Mouse (Mus musculus) heart, embryonic 11.5 days (tissue): ENCODE results near the gene Fbxl3. TPM values are rescaled to one million over a fixed set of nuclear protein-coding genes. Genes with fewer than 3 reads are reported as not detected.

Experiments used
- ATAC-seq: fragments of 200-750 bp; cut with Nextera tagmentation; replicated peaks from 2 replicates; pipeline ENCODE4 v1.8.0; 2017; ENCODE audit warnings: moderate library complexity; ENCODE audit not compliant: insufficient number of reproducible peaks, low FRiP score, low TSS enrichment
- H3K27ac ChIP-seq: fragments of 300-500 bp; sonication (generic); 2 replicates; pipeline ENCODE4 v1.5.1; 2014; ENCODE audit warnings: mild to moderate bottlenecking, low read depth, low read length
- H3K27me3 ChIP-seq: fragments of 300-500 bp; sonication (generic); 2 replicates; pipeline ENCODE4 v1.6.1; 2014; ENCODE audit warnings: mild to moderate bottlenecking, low read length, mixed read lengths; ENCODE audit not compliant: control insufficient read depth, insufficient read depth
- H3K36me3 ChIP-seq: fragments of 300-500 bp; sonication (generic); 2 replicates; pipeline ENCODE4 v1.6.1; 2014; ENCODE audit warnings: mild to moderate bottlenecking, low read length, moderate library complexity, mixed read lengths; ENCODE audit not compliant: control insufficient read depth, insufficient read depth
- H3K4me1 ChIP-seq: fragments of 300-500 bp; sonication (generic); 2 replicates; pipeline ENCODE4 v1.6.1; 2014; ENCODE audit warnings: low read length; ENCODE audit not compliant: control insufficient read depth, insufficient read depth
- H3K4me2 ChIP-seq: fragments of 300-500 bp; sonication (generic); 2 replicates; pipeline ENCODE4 v1.6.1; 2014; ENCODE audit warnings: mild to moderate bottlenecking, moderate library complexity
- H3K4me3 ChIP-seq: fragments of 300-500 bp; sonication (generic); 2 replicates; pipeline ENCODE4 v1.5.1; 2014; ENCODE audit warnings: low read depth, low read length
- H3K9ac ChIP-seq: fragments of 300-500 bp; sonication (generic); 2 replicates; pipeline ENCODE4 v1.6.1; 2014; ENCODE audit warnings: mild to moderate bottlenecking, low read depth, low read length, moderate library complexity
- H3K9me3 ChIP-seq: fragments of 300-500 bp; sonication (generic); replicated peaks from 2 replicates; pipeline ENCODE4 v1.6.1; 2016; ENCODE audit warnings: low read length; ENCODE audit not compliant: control insufficient read depth
- WGBS: fragments of 180-500 bp; shearing (Covaris S2); extraction: QIAGEN DNeasy Blood & Tissue Kit; methylation state at CpG from one replicate; pipeline ENCODE4 v1.1.7; 2014; ENCODE audit not compliant: insufficient replicate concordance; 5-methylcytosine and 5-hydroxymethylcytosine counted together
- polyA plus RNA-seq: library from polyadenylated mRNA; unstranded; fragments of >200 nt; fragmentation: Nextera tagmentation; extraction: Ambion mirVana; gene quantifications from 2 replicates; pipeline ENCODE4 v1.2.1, GENCODE M21; 2014

Gene Fbxl3
- polyA plus RNA-seq, 1 experiment from 2014 or later: 23.0 TPM

- 12% methylated on average over 10 of the region's 10 CpGs for WGBS
Measured at GRCm38 (mm10) chr14:103065294-103066167, 33.8 kb downstream of the Fbxl3 start.

GRCm38 (mm10) chr14:103059495-103059894 lies 39.9 kb downstream of the Fbxl3 start:
- Histone ChIP-seq H3K27ac (no peak overlapping the region), H3K4me3 (no peak overlapping the region), H3K4me1 (no peaks in the 10 kb centered on the region), H3K9ac (no peak overlapping the region), H3K9me3 (no peaks in the 10 kb centered on the region), H3K36me3 (no peaks in the 10 kb centered on the region), H3K4me2 (no peak overlapping the region), H3K27me3 (no peaks in the 10 kb centered on the region)
- no peak for ATAC-seq
- WGBS: 74% methylated on average over 10 of the region's 10 CpGs

More at GRCm38 (mm10) chr14:103065294-103066167, 33.8 kb downstream of the Fbxl3 start:
- H3K27me3 ChIP-seq: no peaks in the 10 kb centered on the region
- no peaks in the 10 kb centered on the region for H3K9me3 ChIP-seq
- 0 out of 2 replicates have a peak, but pooled peaks cover 2% of the 10 kb centered on the region for H3K4me1 ChIP-seq
- H3K4me2 ChIP-seq: peak overlapping the region; percentile 22; the same call in 1 of the 2 replicates
- no peak overlapping the region for H3K9ac ChIP-seq
- no peak for ATAC-seq
- no peak overlapping the region for H3K4me3 ChIP-seq
- no peaks in the 10 kb centered on the region for H3K36me3 ChIP-seq
- no peak overlapping the region for H3K27ac ChIP-seq

GRCm38 (mm10) chr14:103058998-103059397 lies 40.4 kb downstream of the Fbxl3 start:
- Histone ChIP-seq H3K4me1 (no peaks in the 10 kb centered on the region), H3K9ac (no peak overlapping the region), H3K4me2 (no peak overlapping the region), H3K36me3 (no peaks in the 10 kb centered on the region), H3K9me3 (no peaks in the 10 kb centered on the region), H3K27ac (no peak overlapping the region), H3K27me3 (no peaks in the 10 kb centered on the region), H3K4me3 (no peak overlapping the region)
- WGBS: 59% methylated on average over 1 of the region's 1 CpGs
- ATAC-seq: no peak

- ATAC-seq: no peak
- 82% methylated on average over 7 of the region's 7 CpGs for WGBS
- no peak overlapping the region for H3K4me2 ChIP-seq
Measured at GRCm38 (mm10) chr14:103056601-103057000, 42.8 kb downstream of the Fbxl3 start.

GRCm38 (mm10) chr14:103054731-103055130 lies 44.6 kb downstream of the Fbxl3 start:
- H3K36me3 ChIP-seq: no peaks in the 10 kb centered on the region
- H3K9ac ChIP-seq: no peak overlapping the region
- no peak overlapping the region for H3K4me3 ChIP-seq
- no peaks in the 10 kb centered on the region for H3K4me1 ChIP-seq
- H3K27ac ChIP-seq: no peak overlapping the region
- no peak for ATAC-seq
- 76% methylated on average over 13 of the region's 13 CpGs for WGBS
- H3K9me3 ChIP-seq: no peaks in the 10 kb centered on the region
- H3K27me3 ChIP-seq: no peaks in the 10 kb centered on the region
- no peak overlapping the region for H3K4me2 ChIP-seq

More at GRCm38 (mm10) chr14:103056601-103057000, 42.8 kb downstream of the Fbxl3 start:
- Histone ChIP-seq H3K4me1 (no peaks in the 10 kb centered on the region), H3K4me3 (no peak overlapping the region), H3K36me3 (no peaks in the 10 kb centered on the region), H3K9me3 (no peaks in the 10 kb centered on the region), H3K9ac (no peak overlapping the region), H3K27me3 (no peaks in the 10 kb centered on the region), H3K27ac (no peak overlapping the region)

GRCm38 (mm10) chr14:103051159-103051769 lies 48.1 kb downstream of the Fbxl3 start:
- Histone ChIP-seq H3K9me3 (no peaks in the 10 kb centered on the region), H3K4me1 (no peaks in the 10 kb centered on the region), H3K27ac (no peak overlapping the region), H3K27me3 (no peaks in the 10 kb centered on the region), H3K4me2 (no peak overlapping the region), H3K4me3 (no peak overlapping the region), H3K9ac (no peak overlapping the region), H3K36me3 (no peaks in the 10 kb centered on the region)
- ATAC-seq: 0 out of 2 replicates have a peak, but pooled peaks have one; percentile 49
- WGBS: 32% methylated on average over 8 of the region's 8 CpGs

GRCm38 (mm10) chr14:103048292-103049086 lies 50.9 kb downstream of the Fbxl3 start:
- Histone ChIP-seq H3K4me2 (no peak overlapping the region), H3K4me3 (no peak overlapping the region), H3K9me3 (no peaks in the 10 kb centered on the region), H3K27ac (no peak overlapping the region), H3K27me3 (no peaks in the 10 kb centered on the region), H3K4me1 (no peaks in the 10 kb centered on the region), H3K9ac (no peak overlapping the region), H3K36me3 (no peaks in the 10 kb centered on the region)
- 56% methylated on average over 11 of the region's 11 CpGs for WGBS
- no peak for ATAC-seq

GRCm38 (mm10) chr14:103046677-103047076 lies 52.7 kb downstream of the Fbxl3 start, which contains the start of gene Acod1:
Gene Acod1, plus strand, starts transcription at chr14:103046977.
- Histone ChIP-seq H3K4me3 (no peak within 1 kb of the TSS), H3K9me3 (no peaks in the 10 kb centered on the region), H3K27ac (no peak within 1 kb of the TSS), H3K36me3 (no peaks in the 10 kb centered on the region), H3K4me2 (no peak within 1 kb of the TSS), H3K4me1 (no peaks in the 10 kb centered on the region), H3K27me3 (no peaks in the 10 kb centered on the region), H3K9ac (no peak within 1 kb of the TSS)
- WGBS: 63% methylated on average over 2 of the region's 2 CpGs
- ATAC-seq: no peak
